Mouse (Mus musculus): Measurements from ENCODE around the gene C1galt1.

DNA sequence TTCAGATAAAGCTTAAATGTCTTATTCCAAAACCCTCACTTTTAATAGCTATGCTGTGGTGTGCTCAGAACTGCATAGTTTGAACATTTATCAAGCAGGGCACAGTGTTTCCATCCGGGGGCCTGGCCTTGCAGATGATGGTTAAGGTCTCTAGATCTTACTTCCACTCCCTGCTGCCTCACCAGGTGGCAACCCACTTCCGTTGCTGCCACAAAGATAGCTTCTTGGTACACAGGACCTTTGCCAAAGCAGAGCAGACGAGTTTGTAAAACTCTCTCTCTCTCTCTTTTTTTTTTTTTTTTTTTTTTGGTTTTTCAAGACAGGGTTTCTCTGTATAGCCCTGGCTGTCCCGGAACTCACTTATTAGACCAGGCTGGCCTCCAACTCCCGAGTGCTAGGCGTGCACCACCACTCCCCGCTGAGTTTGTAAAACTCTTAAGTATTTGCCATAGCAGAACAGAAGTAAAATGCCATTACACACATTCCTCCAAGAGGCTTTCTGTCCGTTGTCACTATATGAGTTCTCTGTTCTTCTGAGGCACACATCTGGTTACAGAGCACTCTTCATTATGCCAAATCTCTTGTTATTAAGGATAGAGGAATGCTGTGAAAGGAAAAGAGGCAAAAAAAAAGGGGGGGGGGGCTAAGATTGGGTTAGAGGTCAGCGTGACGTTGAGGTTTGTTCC, 773 bp upstream of the C1galt1 start:
- TF ChIP-seq MAX (IDR thresholded peaks at IDR 0.05; ENCODE audit: low read length) (no peak), NELFE (IDR thresholded peaks at IDR 0.05; ENCODE audit: low read depth, low read length) (no peak), CTCF (conservative IDR thresholded peaks at IDR 0.05 in 1 of 2, IDR thresholded peaks at IDR 0.05 in 1 of 2; ENCODE audit: low read depth in 2 of 2, low read length in 2 of 2) (no peak), POLR2A (IDR thresholded peaks at IDR 0.05; ENCODE audit: low read depth, low read length) (no peak), USF2 (conservative IDR thresholded peaks at IDR 0.05; ENCODE audit: low read depth, low read length) (no peak), USF1 (IDR thresholded peaks at IDR 0.05; ENCODE audit: low read depth, low read length) (no peak), JUND (conservative IDR thresholded peaks at IDR 0.05; ENCODE audit: low read depth, low read length) (no peak), BHLHE40 (IDR thresholded peaks at IDR 0.05; ENCODE audit: low read depth, low read length) (no peak), MXI1 (IDR thresholded peaks at IDR 0.05; ENCODE audit: low read depth, low read length) (no peak), HCFC1 (IDR thresholded peaks at IDR 0.05; ENCODE audit: low read depth, low read length) (no peak)
